Mouse (Mus musculus): Measurements from ENCODE around the gene Abraxas2.

DNA sequence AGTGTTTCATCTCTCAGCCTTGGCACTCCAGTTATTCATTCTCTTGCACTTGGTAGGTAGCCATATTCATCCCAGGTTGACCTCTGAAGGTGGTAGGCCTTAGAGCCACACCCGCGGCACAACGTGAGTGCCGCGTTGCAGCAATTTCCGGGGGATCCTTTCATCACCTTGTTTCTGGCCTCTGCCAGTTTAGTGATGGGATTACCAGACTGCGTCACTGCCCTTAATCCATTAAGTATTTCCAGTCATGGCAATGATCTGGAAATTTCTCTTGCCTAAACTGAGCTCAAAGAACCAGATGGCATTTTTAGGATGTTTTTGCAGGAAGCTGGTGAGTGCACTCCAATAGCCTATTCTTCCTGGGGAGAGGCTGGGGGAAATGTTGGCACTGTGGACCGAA lies 30.7 kb downstream of the Abraxas2 start:
- no peak for TF ChIP-seq USF1 (IDR thresholded peaks at IDR 0.05; ENCODE audit: low read depth)
- TF ChIP-seq POLR2A (IDR thresholded peaks at IDR 0.05; ENCODE audit: insufficient read length, low read depth) = no peak
- TF ChIP-seq MYOD1 (IDR thresholded peaks at IDR 0.05; ENCODE audit: control insufficient read depth in 1 of 3, insufficient read length in 2 of 3, low read depth in 2 of 3) = no peak
- no peak for TF ChIP-seq E2F4 (IDR thresholded peaks at IDR 0.05; ENCODE audit: insufficient read depth)
- TF ChIP-seq MYOG (IDR thresholded peaks at IDR 0.05; ENCODE audit: control insufficient read depth in 1 of 3, insufficient read depth in 1 of 3, insufficient read length in 2 of 3, low read depth in 2 of 3) = no peak
- TF ChIP-seq MAX (IDR thresholded peaks at IDR 0.05; ENCODE audit: low read depth) = no peak
- TF ChIP-seq CEBPB (IDR thresholded peaks at IDR 0.05; ENCODE audit: insufficient read depth, poor library complexity, severe bottlenecking) = no peak
- no peak for TF ChIP-seq SRF (IDR thresholded peaks at IDR 0.05; ENCODE audit: control insufficient read depth, insufficient read length, low read depth)
- TF ChIP-seq TCF12 (IDR thresholded peaks at IDR 0.05; ENCODE audit: insufficient read depth, poor library complexity, severe bottlenecking) = no peak
- no peak for TF ChIP-seq TCF3 (IDR thresholded peaks at IDR 0.05; ENCODE audit: insufficient read length, low read depth)
- no peak for TF ChIP-seq REST (IDR thresholded peaks at IDR 0.05; ENCODE audit: insufficient read depth, insufficient read length)
- no peak for TF ChIP-seq POLR2AphosphoS2 (IDR thresholded peaks at IDR 0.05; ENCODE audit: insufficient read length, low read depth)

Data from myocyte (in vitro differentiated cells).